Mouse (Mus musculus): ENCODE measurements around the gene Fgfr3. TPM values are rescaled to one million over a fixed set of nuclear protein-coding genes. Genes with fewer than 3 reads are reported as not detected.

Gene Fgfr3
- total RNA-seq, 2 experiments from 2014 or later, result 71.3 to 109 TPM

Other genes starting within 250 kb of the Fgfr3 start
- gene Fam53a, start 92.0 kb upstream of the Fgfr3 start, total RNA-seq (2021), result 10 to 100 TPM; 17.3 to 19.6 TPM
- under 1 TPM; 0.51 to 0.59 TPM for gene Gm9903, start 91.7 kb upstream of the Fgfr3 start, total RNA-seq (2021)
- gene Slbp, start 69.1 kb upstream of the Fgfr3 start, total RNA-seq (2021), result 10 to 100 TPM; 26.5 to 28.9 TPM
- 10 to 100 TPM in 1 of 2 experiments, 1 to 10 TPM in 1; 9.9 to 15.0 TPM for gene Tacc3, start 63.5 kb upstream of the Fgfr3 start, total RNA-seq (2021)
- 10 to 100 TPM; 22.2 to 23.9 TPM for gene Tmem129, start 63.3 kb upstream of the Fgfr3 start, total RNA-seq (2021)
- 100 to 1,000 TPM in 1 of 2 experiments, 10 to 100 TPM in 1; 99.6 to 113 TPM for gene Letm1, start 61.1 kb downstream of the Fgfr3 start, total RNA-seq (2021)
- gene Nsd2, start 99.1 kb downstream of the Fgfr3 start, total RNA-seq (2021), result 100 to 1,000 TPM; 157 to 158 TPM
- 10 to 100 TPM; 17.9 to 18.2 TPM for gene Nelfa, start 214.7 kb downstream of the Fgfr3 start, total RNA-seq (2021)